Mouse (Mus musculus): ENCODE data around the gene Gm3448.
"Not testable (repeated sequence)": the region's sequence is repeated elsewhere in the genome, so short reads cannot be mapped to it uniquely, and the experiment has no call there.

DNA sequence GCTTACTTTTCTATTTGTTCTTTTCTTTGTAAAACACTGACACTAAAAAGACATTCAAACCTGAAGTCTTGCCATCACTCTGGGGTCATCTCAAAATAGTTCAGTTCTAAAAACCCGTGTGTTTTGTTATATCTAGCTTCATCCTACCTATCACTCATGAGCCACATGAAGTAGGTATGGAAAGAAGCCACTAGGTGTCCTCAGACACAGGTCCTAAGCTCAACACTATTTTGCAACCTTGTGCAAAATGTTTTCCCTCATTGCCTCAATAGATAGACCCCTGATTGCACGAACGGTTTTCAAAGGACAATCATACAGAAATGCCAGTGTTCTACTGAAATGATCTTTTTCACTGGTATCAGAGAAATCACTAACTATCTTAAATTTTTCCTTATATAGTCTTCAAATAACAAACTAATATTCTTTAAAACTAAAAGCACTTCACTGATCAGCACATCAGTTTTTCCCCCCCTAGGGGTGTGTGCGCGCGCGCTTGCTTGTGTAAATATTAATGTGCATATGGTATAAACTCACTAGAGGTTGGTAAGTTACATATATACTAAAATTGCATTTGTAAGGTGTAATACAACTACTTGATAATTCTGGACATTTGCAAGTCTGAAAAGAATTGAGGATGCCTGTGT, 63.5 kb downstream of the Gm3448 start:
- TF ChIP-seq POLR2A (IDR thresholded peaks at IDR 0.05; ENCODE audit: borderline replicate concordance, control insufficient read depth, low read depth, low read length); CTCF (IDR thresholded peaks at IDR 0.05; ENCODE audit: control insufficient read depth, insufficient read depth, low read length): not testable (repeated sequence)
